Mouse (Mus musculus) lung, embryonic 14.5 days (tissue): ENCODE results near the gene Hes3. TPM values are rescaled to one million over a fixed set of nuclear protein-coding genes. Genes with fewer than 3 reads are reported as not detected.

Experiments
- ATAC-seq: fragments of 200-750 bp; cut with Nextera tagmentation; 2 replicates; pipeline ENCODE4 v1.8.0; 2017; ENCODE audit warnings: mild to moderate bottlenecking, moderate TSS enrichment, moderate library complexity; ENCODE audit not compliant: insufficient read depth
- DNase-seq: peaks from one replicate; pipeline ENCODE4 v3.0.0-alpha.2; 2015
- H3K27ac ChIP-seq: fragments of 300-500 bp; sonication (generic); 2 replicates; pipeline ENCODE4 v1.5.1; 2014; ENCODE audit warnings: low read depth, mild to moderate bottlenecking, moderate library complexity
- H3K27me3 ChIP-seq: fragments of 300-500 bp; sonication (generic); 2 replicates; pipeline ENCODE4 v1.6.1; 2014; ENCODE audit warnings: low read length, control low read depth; ENCODE audit not compliant: insufficient read depth
- H3K36me3 ChIP-seq: fragments of 300-500 bp; sonication (generic); 2 replicates; pipeline ENCODE4 v1.6.1; 2014; ENCODE audit warnings: control low read depth; ENCODE audit not compliant: insufficient read depth
- H3K4me1 ChIP-seq: fragments of 300-500 bp; sonication (generic); 2 replicates; pipeline ENCODE4 v1.6.1; 2014; ENCODE audit warnings: antibody characterized with exemption, control low read depth; ENCODE audit not compliant: insufficient read depth
- H3K4me2 ChIP-seq: fragments of 300-500 bp; sonication (generic); 2 replicates; pipeline ENCODE4 v1.6.1; 2014; ENCODE audit warnings: mild to moderate bottlenecking
- H3K4me3 ChIP-seq: fragments of 300-500 bp; sonication (generic); 2 replicates; pipeline ENCODE4 v1.5.1; 2014; ENCODE audit warnings: low read depth, low read length
- H3K9ac ChIP-seq: fragments of 300-500 bp; sonication (generic); 2 replicates; pipeline ENCODE4 v1.6.1; 2014
- H3K9me3 ChIP-seq: fragments of 300-500 bp; sonication (generic); 2 replicates; pipeline ENCODE4 v1.6.1; 2016; ENCODE audit warnings: low read depth, low read length, control low read depth
- CTCF ChIP-seq: IDR thresholded peaks from 2 replicates; pipeline ENCODE4 v1.5.1; 2016; ENCODE audit warnings: antibody characterized with exemption, low read depth
- WGBS: fragments of 180-500 bp; shearing (Covaris S2); extraction: QIAGEN DNeasy Blood & Tissue Kit; methylation state at CpG from one replicate; pipeline ENCODE4 v1.1.7; 2014; 5-methylcytosine and 5-hydroxymethylcytosine counted together
- polyA plus RNA-seq: library from polyadenylated mRNA; unstranded; fragments of >200 nt; fragmentation: Nextera tagmentation; extraction: Ambion mirVana; gene quantifications from 2 replicates; pipeline ENCODE4 v1.2.1, GENCODE M21; 2014

Gene Hes3
- not detected in 2 replicates for polyA plus RNA-seq

DNA sequence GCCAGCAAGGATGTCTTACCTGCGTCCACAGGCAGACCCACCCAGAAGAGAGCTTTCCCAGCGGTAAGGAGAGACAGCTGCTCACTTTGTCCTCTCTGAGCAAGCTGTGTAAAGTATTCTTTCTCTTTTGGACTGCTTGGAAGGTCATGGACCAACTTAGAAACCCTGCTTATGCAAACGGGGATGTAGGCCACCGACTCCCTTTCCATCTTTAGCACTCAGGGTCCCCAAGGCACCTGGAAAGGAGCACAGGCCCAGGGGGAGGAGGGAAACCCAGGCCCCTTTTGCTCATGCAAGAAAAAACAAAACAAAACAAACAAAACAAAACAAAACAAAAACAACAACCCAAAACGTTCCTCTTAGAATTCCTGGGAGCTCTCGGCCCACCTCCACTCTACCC lies at the start of gene Hes3:
Hes3 (minus strand) TSS at position 101 of the 400 bp plus-strand sequence.
- Histone ChIP-seq H3K4me3 (peak within 1 kb of the TSS; percentile 19), H3K4me2 (peak within 1 kb of the TSS; percentile 35; the same call in 1 of the 2 replicates), H3K27ac (no peak within 1 kb of the TSS), H3K4me1 (no peaks in the 10 kb centered on the region; the same call in 1 of the 2 replicates), H3K36me3 (no peaks in the 10 kb centered on the region), H3K27me3 (peaks cover 57% of the 10 kb centered on the region), H3K9ac (no peak within 1 kb of the TSS), H3K9me3 (no peaks in the 10 kb centered on the region)
- ATAC-seq (no peak), DNase-seq (no peak)
- 37% methylated on average over 6 of the region's 6 CpGs for WGBS
- no peak for TF ChIP-seq CTCF

DNA sequence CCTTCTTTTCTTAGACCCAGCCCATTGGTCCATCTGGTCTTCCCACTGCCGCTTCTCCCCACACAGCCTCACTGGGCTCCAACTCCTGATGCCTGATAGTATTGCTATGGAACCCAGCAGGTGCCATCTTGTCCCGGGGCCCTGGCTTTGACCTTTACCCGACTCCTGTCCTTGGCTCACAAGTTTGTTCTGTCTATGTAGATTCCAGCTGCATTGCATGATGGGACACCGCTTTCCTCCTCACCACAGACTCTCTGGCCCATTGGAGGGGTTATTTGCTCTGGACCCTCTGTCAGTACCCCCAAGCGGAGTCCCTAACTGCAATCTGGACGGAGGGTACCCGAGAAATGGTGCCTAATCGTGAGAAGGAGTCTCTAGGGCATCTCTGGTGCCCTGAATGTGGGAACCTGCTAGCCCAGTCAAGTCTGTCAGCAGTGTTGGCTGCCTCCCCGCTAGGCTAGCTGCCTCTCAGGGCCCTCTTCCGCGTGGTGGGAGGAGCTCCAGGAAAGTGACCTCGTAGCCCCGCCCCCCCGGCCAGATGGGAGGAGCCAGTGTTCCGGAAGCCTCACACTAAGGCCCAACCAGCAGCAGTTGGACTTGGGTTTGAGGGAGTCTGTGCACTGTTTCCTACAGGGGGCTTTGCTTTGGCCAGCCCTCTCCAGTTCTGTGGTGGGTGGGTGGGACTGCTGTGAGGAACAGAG lies 49.3 kb upstream of the Hes3 start:
- WGBS = 35% methylated on average over 15 of the region's 15 CpGs
- peak; percentile 41 for DNase-seq
- H3K27ac ChIP-seq = no peak overlapping the region
- no peaks in the 10 kb centered on the region for H3K4me1 ChIP-seq
- no peak overlapping the region for H3K4me3 ChIP-seq
- peaks cover 2% of the 10 kb centered on the region; the same call in 1 of the 2 replicates for H3K36me3 ChIP-seq
- TF ChIP-seq CTCF = no peak
- H3K4me2 ChIP-seq = no peak overlapping the region
- no peaks in the 10 kb centered on the region for H3K9me3 ChIP-seq
- ATAC-seq = no peak; the same call in 1 of the 2 replicates
- no peak overlapping the region for H3K9ac ChIP-seq
- H3K27me3 ChIP-seq = peaks cover 56% of the 10 kb centered on the region

DNA sequence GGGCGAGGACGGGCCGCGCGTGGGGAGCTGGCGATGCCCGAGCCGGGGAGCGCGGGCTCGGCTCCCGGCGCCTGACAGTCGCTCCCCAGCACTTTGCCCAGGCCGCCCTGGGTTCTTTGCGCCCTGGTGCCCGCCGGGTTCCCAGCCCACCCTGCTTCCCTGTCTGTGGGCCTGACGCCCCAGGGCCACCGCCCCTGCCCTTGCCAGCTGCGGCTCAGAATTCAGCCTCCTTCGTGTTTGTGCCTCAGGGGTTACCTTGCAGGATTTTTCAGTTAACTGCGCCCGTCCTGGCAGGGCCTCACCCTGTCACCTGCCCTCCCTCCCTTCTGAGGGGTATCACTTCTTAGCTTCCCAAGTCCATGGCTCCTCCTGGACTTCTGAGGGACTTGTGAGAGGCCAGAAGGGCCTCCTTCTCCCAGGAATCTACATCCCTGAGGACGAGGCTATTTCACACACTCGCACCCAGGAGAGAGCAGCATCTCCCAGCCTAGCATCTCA lies 47.9 kb upstream of the Hes3 start:
- Histone ChIP-seq H3K27me3 (peaks cover 56% of the 10 kb centered on the region), H3K27ac (no peak overlapping the region), H3K4me1 (no peaks in the 10 kb centered on the region), H3K36me3 (peaks cover 14% of the 10 kb centered on the region), H3K4me3 (peak overlapping the region; percentile 55), H3K9me3 (no peaks in the 10 kb centered on the region), H3K9ac (peak overlapping the region; percentile 46; the same call in 1 of the 2 replicates), H3K4me2 (peak overlapping the region; percentile 98)
- ATAC-seq = no peak
- TF ChIP-seq CTCF = no peak
- 4% methylated on average over 15 of the region's 26 CpGs for WGBS
- DNase-seq = no peak

DNA sequence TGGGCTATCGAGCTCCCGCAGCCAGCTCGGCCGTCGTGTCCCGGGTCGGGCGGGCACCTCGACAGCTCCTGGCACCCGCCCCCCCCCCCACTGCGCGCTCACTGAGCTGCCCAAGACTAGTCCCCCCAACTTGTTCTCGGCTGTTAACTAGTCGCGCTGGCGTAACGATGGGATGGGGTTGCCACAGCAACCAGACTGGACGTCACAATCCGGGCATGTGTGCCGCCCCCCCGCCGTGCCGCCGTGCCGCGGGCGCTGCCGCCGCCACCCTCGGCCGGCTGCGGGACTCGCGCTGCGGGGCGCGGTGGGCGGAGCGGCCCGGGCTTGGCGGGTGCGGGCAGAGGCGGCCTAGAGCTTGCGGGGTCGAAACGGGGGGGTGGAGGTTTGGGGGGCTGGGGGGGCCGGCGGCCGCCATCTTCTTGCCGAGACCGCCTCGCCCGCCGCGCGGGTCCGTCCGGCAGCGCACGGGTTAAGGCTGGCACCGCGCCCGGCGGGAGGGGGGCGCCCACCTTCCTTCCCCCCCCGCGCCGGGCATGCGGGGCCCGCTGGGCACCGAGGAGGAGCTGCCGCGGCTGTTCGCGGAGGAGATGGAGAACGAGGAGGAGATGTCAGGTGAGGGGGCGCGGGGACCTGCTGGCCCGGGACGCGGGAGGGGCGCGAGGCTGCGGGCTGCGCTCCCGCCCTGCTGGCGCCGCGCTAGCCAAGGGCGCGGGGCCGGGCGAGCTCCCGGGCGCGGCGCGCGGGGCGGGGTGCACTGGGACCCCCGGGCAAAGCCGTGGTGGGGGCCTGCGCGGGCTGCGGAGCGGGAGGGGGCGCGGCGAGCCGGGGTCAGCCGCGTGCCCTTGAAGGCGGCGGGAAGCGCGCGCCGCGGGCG lies 47.2 kb upstream of the Hes3 start, which contains the start of gene Chd5:
Chd5 (plus strand) TSS at position 233 of the 874 bp plus-strand sequence.
- peak within 1 kb of the TSS; percentile 98 for H3K4me2 ChIP-seq
- H3K27me3 ChIP-seq = peaks cover 56% of the 10 kb centered on the region
- under 1% methylated on average over 99 of the region's 120 CpGs for WGBS
- no peaks in the 10 kb centered on the region for H3K4me1 ChIP-seq
- peaks cover 21% of the 10 kb centered on the region for H3K36me3 ChIP-seq
- H3K27ac ChIP-seq = no peak within 1 kb of the TSS
- no peaks in the 10 kb centered on the region for H3K9me3 ChIP-seq
- TF ChIP-seq CTCF = no peak
- peak within 1 kb of the TSS; percentile 55 for H3K4me3 ChIP-seq
- DNase-seq = no peak
- ATAC-seq = no peak
- peak within 1 kb of the TSS; percentile 46 for H3K9ac ChIP-seq

DNA sequence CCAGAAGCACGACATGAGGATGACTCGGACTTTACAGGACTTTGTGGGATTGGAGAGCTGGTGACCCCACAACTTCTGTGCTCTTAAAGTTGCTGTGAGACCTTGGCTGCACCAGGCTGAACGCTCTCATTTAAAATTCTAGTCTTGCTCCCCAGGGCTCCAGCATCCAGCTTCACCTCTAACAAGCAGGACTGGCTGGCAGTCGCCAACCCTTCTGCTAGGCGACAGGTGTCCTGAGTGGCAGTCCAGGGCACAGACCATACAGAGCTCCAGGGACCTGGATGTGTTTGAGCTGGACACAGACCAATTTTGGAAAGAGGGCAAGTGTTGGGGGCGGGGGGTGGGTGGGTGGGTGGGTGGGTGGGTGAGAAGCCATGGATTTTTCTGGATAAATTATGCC lies 46.3 kb upstream of the Hes3 start:
- 26% methylated on average over 6 of the region's 6 CpGs for WGBS
- no peak for TF ChIP-seq CTCF
- no peak overlapping the region for H3K4me3 ChIP-seq
- H3K9me3 ChIP-seq = no peaks in the 10 kb centered on the region
- H3K9ac ChIP-seq = no peak overlapping the region
- peaks cover 30% of the 10 kb centered on the region for H3K36me3 ChIP-seq
- no peak overlapping the region for H3K27ac ChIP-seq
- H3K4me1 ChIP-seq = no peaks in the 10 kb centered on the region
- H3K4me2 ChIP-seq = no peak overlapping the region
- H3K27me3 ChIP-seq = peaks cover 52% of the 10 kb centered on the region
- DNase-seq (no peak), ATAC-seq (no peak)

DNA sequence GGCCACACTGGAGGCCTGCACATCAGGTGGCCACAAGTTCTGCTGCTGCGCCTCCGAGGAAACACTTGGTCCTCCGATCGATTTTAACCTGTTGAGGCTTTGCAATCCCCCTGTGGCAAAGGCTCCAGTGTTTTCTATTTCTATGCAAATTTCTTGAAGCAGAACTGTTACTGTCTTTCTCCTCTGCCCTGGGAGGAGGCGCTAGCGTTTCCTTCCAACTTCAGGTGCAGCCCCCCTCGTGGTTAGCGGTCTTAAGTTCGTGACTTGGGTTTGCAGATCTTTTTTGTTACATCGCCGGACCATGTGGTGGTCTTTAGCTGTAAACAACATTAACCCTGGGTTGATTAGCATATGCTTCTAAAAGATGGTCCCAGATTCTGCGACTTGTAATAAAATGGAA lies 42.1 kb upstream of the Hes3 start:
- peaks cover 20% of the 10 kb centered on the region for H3K27me3 ChIP-seq
- H3K36me3 ChIP-seq = peaks cover 72% of the 10 kb centered on the region
- no peaks in the 10 kb centered on the region for H3K4me1 ChIP-seq
- H3K27ac ChIP-seq = no peak overlapping the region
- no peak for ATAC-seq
- TF ChIP-seq CTCF = no peak
- no peak overlapping the region for H3K4me3 ChIP-seq
- WGBS = 95% methylated on average over 12 of the region's 12 CpGs
- H3K9ac ChIP-seq = no peak overlapping the region
- H3K4me2 ChIP-seq = no peak overlapping the region
- no peaks in the 10 kb centered on the region for H3K9me3 ChIP-seq
- no peak for DNase-seq

DNA sequence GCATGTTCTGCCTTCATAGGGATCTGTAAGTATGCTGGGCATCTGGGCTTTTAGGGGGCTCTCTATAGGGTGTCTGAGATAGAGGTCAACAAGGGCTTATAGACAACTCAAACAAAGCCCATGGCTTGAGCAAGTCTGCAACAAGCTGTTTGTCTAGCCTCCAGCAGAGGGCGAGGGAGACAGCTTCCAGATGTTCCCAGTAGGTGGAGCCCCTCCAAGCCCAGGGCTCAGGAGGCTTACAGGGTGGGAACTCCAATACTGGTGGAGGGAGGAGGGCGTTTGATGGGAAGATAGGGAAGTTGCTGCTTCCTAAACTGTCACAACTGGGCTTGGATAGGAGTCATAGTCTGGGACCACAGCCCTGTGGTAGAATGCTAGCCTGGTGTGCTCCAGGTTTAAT lies 41.5 kb upstream of the Hes3 start:
- no peak overlapping the region for H3K9ac ChIP-seq
- no peak overlapping the region for H3K27ac ChIP-seq
- WGBS = 32% methylated on average over 2 of the region's 2 CpGs
- no peak overlapping the region for H3K4me2 ChIP-seq
- no peaks in the 10 kb centered on the region for H3K9me3 ChIP-seq
- H3K4me1 ChIP-seq = no peaks in the 10 kb centered on the region
- H3K4me3 ChIP-seq = no peak overlapping the region
- ATAC-seq (peak; percentile 42), DNase-seq (peak; percentile 88)
- peaks cover 14% of the 10 kb centered on the region for H3K27me3 ChIP-seq
- TF ChIP-seq CTCF = peak; percentile 98
- H3K36me3 ChIP-seq = peaks cover 77% of the 10 kb centered on the region
